Mouse (Mus musculus) forebrain, embryonic 10.5 days (tissue): ENCODE data around the gene Bcl6. TPM values are rescaled to one million over a fixed set of nuclear protein-coding genes. Genes with fewer than 3 reads are reported as not detected.
A peak's percentile ranks its signal among the peaks of the same experiment; 100 is the strongest.

Source experiments
- DNase-seq: peaks from one replicate; pipeline ENCODE4 v3.0.0-alpha.2; 2017; ENCODE audit warnings: low spot score; ENCODE audit errors: extremely low spot score
- H3K27ac ChIP-seq: fragments of 300-500 bp; sonication (generic); 2 replicates; pipeline ENCODE4 v1.5.1; 2016; ENCODE audit warnings: mild to moderate bottlenecking
- H3K27me3 ChIP-seq: fragments of 300-500 bp; sonication (generic); 2 replicates; pipeline ENCODE4 v1.6.1; 2016; ENCODE audit warnings: mild to moderate bottlenecking; ENCODE audit not compliant: poor library complexity, severe bottlenecking
- H3K36me3 ChIP-seq: fragments of 300-500 bp; sonication (generic); replicated peaks from 2 replicates; pipeline ENCODE4 v1.6.1; 2016; ENCODE audit warnings: mild to moderate bottlenecking, moderate library complexity
- H3K4me1 ChIP-seq: fragments of 300-500 bp; sonication (generic); 2 replicates; pipeline ENCODE4 v1.6.1; 2016
- H3K4me3 ChIP-seq: fragments of 300-500 bp; sonication (generic); 2 replicates; pipeline ENCODE4 v1.5.1; 2016; ENCODE audit warnings: mild to moderate bottlenecking, moderate library complexity
- H3K9me3 ChIP-seq: fragments of 300-500 bp; sonication (generic); 2 replicates; pipeline ENCODE4 v1.6.1; 2016; ENCODE audit warnings: mild to moderate bottlenecking, moderate library complexity
- WGBS: fragments of 180-500 bp; shearing (Covaris S2); methylation state at CpG from one replicate; pipeline ENCODE4 v1.1.7; 2016; 5-methylcytosine and 5-hydroxymethylcytosine counted together
- polyA plus RNA-seq: library from polyadenylated mRNA; unstranded; fragments of >200 nt; fragmentation: Nextera tagmentation; extraction: Ambion mirVana; gene quantifications from 2 replicates; pipeline ENCODE4 v1.2.1, GENCODE M21; 2016

The Bcl6 gene
- polyA plus RNA-seq = 0.14 and 0.25 TPM in 2 replicates

GRCm38 (mm10) chr16:23988466-23989208 is at the start of gene Bcl6, which contains the start of gene Gm37419:
Gene Bcl6 (minus strand): TSS chr16:23988852.
Gene Gm37419 (plus strand): TSS chr16:23988482.
- peaks cover 48% of the 10 kb centered on the region for H3K27me3 ChIP-seq
- peak within 1 kb of the TSS; percentile 80 for H3K4me3 ChIP-seq
- peak; percentile 85 for DNase-seq
- WGBS = under 1% methylated on average over 68 of the region's 68 CpGs
- no peaks in the 10 kb centered on the region for H3K36me3 ChIP-seq
- H3K9me3 ChIP-seq = no peaks in the 10 kb centered on the region
- H3K27ac ChIP-seq = peak within 1 kb of the TSS; percentile 97
- peaks cover 61% of the 10 kb centered on the region for H3K4me1 ChIP-seq

- WGBS = 92% methylated on average over 3 of the region's 3 CpGs
- no peak overlapping the region for H3K27ac ChIP-seq
These were observed 47.7 kb upstream of the Bcl6 start for GRCm38 (mm10) chr16:24036398-24036797.

GRCm38 (mm10) chr16:24035767-24036166 is 47.1 kb upstream of the Bcl6 start:
- Histone ChIP-seq H3K4me1 (no peaks in the 10 kb centered on the region), H3K9me3 (no peaks in the 10 kb centered on the region), H3K4me3 (no peak overlapping the region), H3K27ac (no peak overlapping the region), H3K27me3 (no peaks in the 10 kb centered on the region), H3K36me3 (no peaks in the 10 kb centered on the region)
- no peak for DNase-seq

More at GRCm38 (mm10) chr16:24036398-24036797, 47.7 kb upstream of the Bcl6 start:
- H3K36me3 ChIP-seq = no peaks in the 10 kb centered on the region
- no peak for DNase-seq
- H3K4me3 ChIP-seq = no peak overlapping the region
- no peaks in the 10 kb centered on the region for H3K9me3 ChIP-seq
- H3K4me1 ChIP-seq = no peaks in the 10 kb centered on the region
- no peaks in the 10 kb centered on the region for H3K27me3 ChIP-seq

GRCm38 (mm10) chr16:24034450-24034849 is 45.8 kb upstream of the Bcl6 start:
- Histone ChIP-seq H3K27me3 (no peaks in the 10 kb centered on the region), H3K4me1 (no peaks in the 10 kb centered on the region), H3K9me3 (no peaks in the 10 kb centered on the region), H3K36me3 (no peaks in the 10 kb centered on the region), H3K4me3 (no peak overlapping the region), H3K27ac (no peak overlapping the region)
- 76% methylated on average over 2 of the region's 2 CpGs for WGBS
- DNase-seq = no peak

- H3K9me3 ChIP-seq = no peaks in the 10 kb centered on the region
- no peaks in the 10 kb centered on the region for H3K4me1 ChIP-seq
- no peak for DNase-seq
- WGBS = 94% methylated on average over 5 of the region's 5 CpGs
- no peak overlapping the region for H3K27ac ChIP-seq
- no peaks in the 10 kb centered on the region for H3K27me3 ChIP-seq
- H3K36me3 ChIP-seq = no peaks in the 10 kb centered on the region
- H3K4me3 ChIP-seq = no peak overlapping the region
These were observed 44.6 kb upstream of the Bcl6 start for GRCm38 (mm10) chr16:24033259-24033658.

- H3K4me1 ChIP-seq = peaks cover 12% of the 10 kb centered on the region
- H3K27me3 ChIP-seq = no peaks in the 10 kb centered on the region
- DNase-seq = no peak
- H3K27ac ChIP-seq = no peak overlapping the region
- no peaks in the 10 kb centered on the region for H3K9me3 ChIP-seq
- 71% methylated on average over 2 of the region's 2 CpGs for WGBS
- no peaks in the 10 kb centered on the region for H3K36me3 ChIP-seq
- H3K4me3 ChIP-seq = no peak overlapping the region
These were observed 41.5 kb upstream of the Bcl6 start for GRCm38 (mm10) chr16:24029965-24030672.

- Histone ChIP-seq H3K27ac (no peak overlapping the region), H3K36me3 (no peaks in the 10 kb centered on the region), H3K9me3 (no peaks in the 10 kb centered on the region), H3K27me3 (no peaks in the 10 kb centered on the region), H3K4me3 (no peak overlapping the region), H3K4me1 (peaks cover 12% of the 10 kb centered on the region)
- WGBS = 78% methylated on average over 7 of the region's 7 CpGs
- no peak for DNase-seq
These were observed 36.8 kb upstream of the Bcl6 start for GRCm38 (mm10) chr16:24025442-24025841.

- Histone ChIP-seq H3K36me3 (no peaks in the 10 kb centered on the region), H3K4me3 (no peak overlapping the region), H3K27me3 (no peaks in the 10 kb centered on the region), H3K4me1 (peaks cover 12% of the 10 kb centered on the region), H3K9me3 (no peaks in the 10 kb centered on the region), H3K27ac (no peak overlapping the region)
- WGBS = 90% methylated on average over 4 of the region's 4 CpGs
- DNase-seq = no peak
These were observed 34.0 kb upstream of the Bcl6 start for GRCm38 (mm10) chr16:24022605-24023004.

GRCm38 (mm10) chr16:24021722-24022121 is 33.1 kb upstream of the Bcl6 start:
- Histone ChIP-seq H3K9me3 (no peaks in the 10 kb centered on the region), H3K27me3 (no peaks in the 10 kb centered on the region), H3K27ac (no peak overlapping the region), H3K36me3 (no peaks in the 10 kb centered on the region), H3K4me3 (no peak overlapping the region), H3K4me1 (peaks cover 11% of the 10 kb centered on the region)
- WGBS = 76% methylated on average over 1 of the region's 1 CpGs
- no peak for DNase-seq

- H3K4me1 ChIP-seq = no peaks in the 10 kb centered on the region
- no peak overlapping the region for H3K4me3 ChIP-seq
- DNase-seq = no peak
- 78% methylated on average over 5 of the region's 5 CpGs for WGBS
- H3K27ac ChIP-seq = no peak overlapping the region
- H3K27me3 ChIP-seq = no peaks in the 10 kb centered on the region
- no peaks in the 10 kb centered on the region for H3K36me3 ChIP-seq
- no peaks in the 10 kb centered on the region for H3K9me3 ChIP-seq
These were observed 28.1 kb upstream of the Bcl6 start for GRCm38 (mm10) chr16:24016742-24017141.

- H3K27me3 ChIP-seq = no peaks in the 10 kb centered on the region
- no peaks in the 10 kb centered on the region for H3K9me3 ChIP-seq
- H3K27ac ChIP-seq = no peak overlapping the region
- no peak for DNase-seq
- H3K4me3 ChIP-seq = no peak overlapping the region
- H3K4me1 ChIP-seq = no peaks in the 10 kb centered on the region
- H3K36me3 ChIP-seq = no peaks in the 10 kb centered on the region
- WGBS = 63% methylated on average over 6 of the region's 6 CpGs
These were observed 27.6 kb upstream of the Bcl6 start for GRCm38 (mm10) chr16:24016273-24016672.

GRCm38 (mm10) chr16:24014378-24014777 is 25.7 kb upstream of the Bcl6 start:
- no peaks in the 10 kb centered on the region for H3K9me3 ChIP-seq
- no peaks in the 10 kb centered on the region for H3K36me3 ChIP-seq
- no peaks in the 10 kb centered on the region for H3K27me3 ChIP-seq
- 93% methylated on average over 3 of the region's 3 CpGs for WGBS
- no peak overlapping the region for H3K27ac ChIP-seq
- H3K4me3 ChIP-seq = no peak overlapping the region
- no peak for DNase-seq
- H3K4me1 ChIP-seq = no peaks in the 10 kb centered on the region

- H3K9me3 ChIP-seq = no peaks in the 10 kb centered on the region
- H3K27ac ChIP-seq = no peak overlapping the region
- H3K27me3 ChIP-seq = no peaks in the 10 kb centered on the region
- H3K36me3 ChIP-seq = no peaks in the 10 kb centered on the region
- no peak overlapping the region for H3K4me3 ChIP-seq
- DNase-seq = no peak
- no peaks in the 10 kb centered on the region for H3K4me1 ChIP-seq
- 61% methylated on average over 3 of the region's 3 CpGs for WGBS
These were observed 23.4 kb upstream of the Bcl6 start for GRCm38 (mm10) chr16:24012066-24012465.
